Mouse (Mus musculus) E14TG2a.4 (cell line): ENCODE results near the gene Lamb3.

Source experiments
- CTCF ChIP-seq: conservative IDR thresholded peaks from 2 replicates; pipeline ENCODE4 v1.5.1; 2014; ENCODE audit warnings: low read length
- NANOG ChIP-seq: IDR thresholded peaks from 2 replicates; pipeline ENCODE4 v1.6.1; 2014; ENCODE audit warnings: borderline replicate concordance, low read length, mixed read lengths

DNA sequence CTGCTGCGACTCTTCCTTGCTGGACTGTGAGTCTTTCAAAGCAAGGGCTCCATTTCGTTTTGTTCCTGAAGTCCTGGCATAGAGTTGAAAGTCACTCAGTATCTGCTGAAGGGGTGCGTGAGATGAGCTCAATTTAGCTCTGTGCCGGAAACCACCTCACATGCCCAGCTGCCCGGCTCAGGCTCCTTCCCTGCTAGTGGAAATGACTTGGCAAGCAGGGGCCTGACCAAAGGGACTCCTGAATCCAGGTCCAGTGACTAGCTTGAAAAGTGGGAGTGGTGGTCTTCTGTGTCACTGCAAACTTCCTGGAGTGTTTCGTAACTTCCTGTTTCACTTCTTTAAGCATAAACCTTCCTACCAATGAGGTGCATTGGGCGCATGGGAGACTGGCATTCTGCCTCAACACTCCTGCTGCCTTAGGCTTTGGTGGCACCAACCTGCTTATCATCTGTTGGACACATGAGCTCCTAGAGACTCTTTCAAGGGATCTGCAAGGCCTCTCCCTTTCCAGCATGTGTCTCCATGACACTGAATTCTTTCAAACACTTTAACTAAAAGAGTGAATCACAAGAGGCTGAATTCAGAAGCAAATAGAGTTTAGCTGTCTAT is 15.7 kb upstream of the Lamb3 start:
- TF ChIP-seq CTCF = no peak
- no peak for TF ChIP-seq NANOG
